Mouse (Mus musculus) layer of hippocampus, postnatal 25 days (tissue): ENCODE results near the gene Necab2. TPM values are rescaled to one million over a fixed set of nuclear protein-coding genes. Genes with fewer than 3 reads are reported as not detected.

Source experiments
- DNase-seq, 2 experiments: peaks; one replicate each; pipeline ENCODE4 v3.0.0; 2022; ENCODE audit warnings: mixed read lengths in 2 of 2, low spot score in 1 of 2; ENCODE audit errors: extremely low spot score in 1 of 2
- total RNA-seq, 2 experiments: library from RNA; stranded (reverse); gene quantifications; 2 replicates each; pipeline ENCODE4 v1.2.3; 2021

The Necab2 gene
- total RNA-seq, 2 experiments from 2014 or later, result 101 to 115 TPM

- no peak for DNase-seq
These were observed 1.3 kb downstream of the Necab2 start for GRCm38 (mm10) chr8:119447781-119448170.

- DNase-seq, result no peak
These were observed 3.1 kb downstream of the Necab2 start for GRCm38 (mm10) chr8:119449627-119450026.

GRCm38 (mm10) chr8:119451131-119451530, 4.6 kb downstream of the Necab2 start:
- no peak for DNase-seq

DNA sequence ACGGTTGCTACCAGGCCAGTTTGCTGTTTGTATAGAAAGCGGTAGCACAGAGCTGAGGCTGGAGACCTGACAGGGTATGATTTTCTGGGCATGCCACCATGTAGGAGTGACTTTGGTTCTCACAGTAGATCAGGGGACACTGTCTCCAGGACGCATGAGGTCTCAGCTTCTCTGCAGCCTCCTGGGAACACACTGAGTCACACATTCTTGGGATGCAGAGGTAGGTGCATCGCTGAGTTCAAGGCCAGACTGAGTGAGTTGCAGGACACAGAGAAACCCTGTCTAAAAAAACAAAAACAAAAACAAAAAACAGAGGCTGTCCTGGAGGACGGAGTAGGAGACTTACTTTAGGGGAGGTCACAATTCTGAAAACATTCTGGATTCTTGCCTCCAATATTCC, 6.4 kb downstream of the Necab2 start:
- DNase-seq, result no peak

- DNase-seq, result no peak
These were observed 9.5 kb downstream of the Necab2 start for GRCm38 (mm10) chr8:119456045-119456444.

DNA sequence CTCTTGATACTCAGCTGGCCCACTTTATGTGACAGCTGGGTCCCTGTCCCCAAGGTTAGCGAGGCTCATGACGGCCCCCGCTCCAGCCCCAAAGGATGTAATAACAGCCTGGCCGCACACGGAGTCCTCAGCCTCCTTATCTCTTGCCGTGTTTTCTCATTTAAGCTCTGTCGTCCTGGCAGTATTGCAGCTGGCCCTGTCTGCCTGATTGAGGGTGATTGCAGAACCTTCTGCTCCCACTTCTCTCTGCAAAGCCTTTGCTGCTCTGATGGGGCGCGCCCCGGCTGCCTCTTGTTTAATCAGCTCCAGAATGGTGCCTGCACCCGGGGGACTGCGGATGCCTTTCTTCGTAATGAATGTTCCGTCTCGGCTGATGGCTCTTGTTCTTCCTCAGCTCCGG, 13.2 kb downstream of the Necab2 start:
- DNase-seq, result no peak

DNA sequence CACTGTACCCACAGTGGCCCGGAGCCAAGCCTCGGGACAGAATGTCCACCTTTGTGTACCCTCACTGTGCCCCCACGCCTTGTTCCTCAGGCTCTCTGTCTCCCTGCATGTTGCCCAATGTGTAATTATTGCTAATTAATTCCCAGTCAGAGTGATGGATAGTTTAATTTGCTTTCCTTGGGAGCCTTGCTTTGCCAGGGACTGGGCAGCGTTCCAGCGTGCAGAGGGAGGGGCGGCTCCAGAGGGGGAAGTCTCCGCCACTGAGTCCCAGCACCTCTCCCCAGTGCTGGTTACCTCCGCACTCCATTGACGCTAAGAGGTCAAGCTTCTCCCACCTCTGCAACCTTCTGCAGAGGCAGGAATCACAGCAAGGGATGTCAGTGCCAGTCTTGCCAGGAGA, 14.8 kb downstream of the Necab2 start:
- DNase-seq, result no peak

GRCm38 (mm10) chr8:119463709-119464108, 17.2 kb downstream of the Necab2 start:
- no peak for DNase-seq

DNA sequence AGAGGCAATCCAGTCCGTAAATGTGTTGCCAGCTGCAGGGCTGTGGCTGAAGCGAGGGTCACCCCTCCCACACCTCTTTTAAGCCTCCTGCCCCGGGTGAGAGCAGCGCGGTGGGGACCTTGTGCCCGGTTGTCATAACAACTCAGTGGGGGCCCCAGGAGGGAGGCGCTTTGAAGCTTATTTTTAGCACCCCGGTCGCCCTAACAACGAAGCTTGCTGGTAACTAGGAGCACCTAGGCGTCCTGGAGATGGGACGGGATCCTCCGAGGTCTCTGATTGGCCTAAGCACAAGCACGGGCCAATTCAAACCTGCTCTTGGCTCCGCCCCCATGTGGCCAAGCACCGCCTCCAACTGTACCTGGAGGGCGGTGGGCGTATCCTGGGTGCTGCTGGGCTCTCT, 19.6 kb downstream of the Necab2 start:
- no peak for DNase-seq

DNA sequence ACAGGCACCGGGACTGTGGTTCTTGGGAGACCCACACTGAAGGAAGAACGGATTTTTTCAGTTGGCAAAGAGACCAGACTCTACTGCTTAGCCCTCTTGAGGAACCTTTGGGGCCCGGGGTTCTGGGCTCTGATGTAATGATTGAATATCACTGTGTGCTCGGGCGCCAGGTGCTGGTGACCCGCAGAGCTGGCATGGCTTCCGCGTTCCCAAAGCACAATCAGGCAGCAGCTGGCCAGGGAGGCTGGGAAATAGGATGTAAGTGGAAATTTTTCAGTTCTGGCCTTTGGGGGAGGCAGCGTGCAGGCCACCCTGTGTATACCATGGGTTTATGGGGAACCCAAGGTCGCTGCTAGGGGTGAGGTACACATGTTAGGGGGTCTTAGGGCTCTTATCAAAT, 20.3 kb downstream of the Necab2 start:
- DNase-seq, result no peak

DNA sequence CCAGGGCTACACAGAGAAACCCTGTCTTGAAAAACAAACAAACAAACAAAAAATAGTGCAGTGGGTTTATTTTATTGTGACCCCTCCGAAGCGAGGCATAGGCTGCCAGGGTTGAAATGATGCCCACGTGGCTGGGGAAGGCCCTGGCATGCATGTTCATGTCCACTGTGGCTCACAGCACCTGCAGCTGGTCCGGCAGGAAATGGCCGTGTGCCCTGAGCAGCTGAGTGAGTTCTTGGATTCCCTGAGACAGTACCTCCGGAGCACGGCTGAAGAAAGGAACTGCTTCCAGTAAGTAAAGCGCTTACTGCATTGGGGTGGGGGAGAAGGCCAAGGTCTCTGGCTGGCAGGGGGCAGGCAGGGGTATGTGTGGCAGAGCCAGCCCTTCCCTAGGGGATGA, 21.6 kb downstream of the Necab2 start:
- no peak for DNase-seq

DNA sequence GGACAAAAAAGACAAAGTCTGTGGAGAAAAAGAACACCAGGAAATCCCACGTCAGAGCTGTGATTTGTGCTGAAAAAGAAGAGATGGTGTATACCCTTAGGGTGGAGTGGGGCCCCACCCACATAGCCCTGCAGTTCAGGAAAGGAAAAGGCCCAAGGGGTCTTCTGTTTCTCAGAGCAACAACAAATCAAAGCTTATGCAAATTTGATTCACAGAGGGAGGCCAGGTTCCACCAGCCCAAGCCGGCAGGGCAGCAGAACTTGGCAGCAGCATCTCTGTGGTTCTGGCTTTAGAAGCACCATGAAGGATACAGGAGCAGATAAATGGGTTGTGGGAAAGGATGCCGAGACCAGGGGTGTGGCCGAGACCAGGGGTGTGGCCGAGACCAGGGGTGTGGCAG, 32.2 kb downstream of the Necab2 start:
- no peak for DNase-seq

- DNase-seq, result no peak
These were observed 37.8 kb downstream of the Necab2 start for GRCm38 (mm10) chr8:119484145-119484896.

DNA sequence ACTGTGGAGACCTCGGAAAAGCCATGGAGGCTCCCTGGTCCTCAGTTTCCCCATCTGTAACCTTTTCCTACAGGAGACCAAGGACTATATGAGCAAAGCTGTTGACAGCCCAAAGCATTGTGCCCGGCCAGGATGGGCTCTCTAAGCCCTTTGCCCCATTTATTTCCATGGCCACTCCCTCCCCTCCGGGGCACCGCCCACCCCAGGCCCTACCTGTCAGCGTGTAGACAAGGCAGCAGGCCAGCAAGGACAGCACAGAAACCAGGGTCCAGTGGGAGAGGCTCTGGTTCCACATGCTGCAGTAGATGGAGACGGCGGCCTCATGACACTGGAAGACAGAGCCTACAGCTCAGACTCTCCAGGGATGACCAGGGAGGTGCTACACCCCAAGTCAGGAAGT, 40.6 kb downstream of the Necab2 start:
- no peak for DNase-seq

DNA sequence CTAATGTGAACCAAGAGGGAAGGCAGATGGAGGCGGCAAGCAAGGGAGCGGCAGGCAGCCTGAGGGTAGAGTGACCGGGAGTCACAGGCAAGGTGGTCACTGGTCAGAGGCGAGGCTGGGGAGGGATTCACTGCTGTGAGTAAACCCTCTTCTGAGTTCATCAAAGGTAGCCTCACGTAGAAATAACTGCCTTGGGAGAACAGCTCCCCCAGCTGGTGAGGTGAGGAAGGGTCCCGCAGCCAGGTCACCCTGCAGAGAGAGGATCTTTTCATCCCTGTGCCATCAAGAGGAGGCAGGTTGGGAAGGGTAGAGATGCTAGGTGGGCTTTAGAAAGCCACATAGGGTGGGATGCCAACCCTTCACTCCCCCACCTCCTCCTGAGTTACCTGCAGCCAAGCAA, 50.3 kb downstream of the Necab2 start:
- DNase-seq, result peak; percentile 30 to 60

DNA sequence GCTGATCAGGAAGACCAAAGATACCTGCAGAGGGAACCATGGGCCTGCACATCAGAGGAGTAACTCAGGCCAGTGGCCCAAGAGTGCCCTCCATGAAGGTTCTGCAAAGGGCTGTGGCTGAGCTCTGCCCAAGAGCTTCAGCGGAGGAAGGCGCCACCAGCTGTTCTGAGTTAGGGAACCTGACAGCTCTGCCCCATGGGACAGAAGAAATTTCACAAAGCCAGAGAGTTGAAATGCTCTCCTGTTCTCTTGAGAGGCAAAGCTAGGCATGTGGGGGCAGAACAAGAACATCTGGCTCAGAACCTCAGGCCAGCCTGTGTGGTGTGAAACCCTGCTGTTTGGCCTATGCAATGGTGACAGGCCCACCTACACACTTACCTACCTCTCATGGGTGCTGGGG, 53.3 kb downstream of the Necab2 start:
- no peak for DNase-seq

GRCm38 (mm10) chr8:119501598-119501997, 55.1 kb downstream of the Necab2 start, which contains the start of gene Slc38a8:
Slc38a8 (minus strand) TSS chr8:119501698.
- DNase-seq, result no peak

DNA sequence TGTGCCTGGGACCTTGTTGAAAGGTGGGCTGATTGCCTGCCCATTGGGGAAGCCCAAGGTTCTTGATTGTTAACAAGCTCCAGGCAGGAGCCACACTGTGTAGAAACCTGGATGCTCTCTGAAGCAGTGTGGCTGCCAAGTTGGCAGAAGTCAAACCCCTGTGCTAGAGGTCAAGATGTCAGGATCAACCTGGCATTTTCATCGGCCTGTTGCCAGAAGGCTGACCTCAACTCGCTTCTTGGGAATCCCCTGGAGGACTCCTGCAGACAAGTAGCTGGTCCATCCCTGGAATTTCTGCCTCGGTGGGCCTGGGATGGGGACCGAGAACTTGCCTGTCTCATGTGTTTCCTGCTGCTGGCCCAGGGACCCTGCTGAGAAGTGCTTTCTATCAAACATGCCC, 55.6 kb downstream of the Necab2 start:
- no peak for DNase-seq

DNA sequence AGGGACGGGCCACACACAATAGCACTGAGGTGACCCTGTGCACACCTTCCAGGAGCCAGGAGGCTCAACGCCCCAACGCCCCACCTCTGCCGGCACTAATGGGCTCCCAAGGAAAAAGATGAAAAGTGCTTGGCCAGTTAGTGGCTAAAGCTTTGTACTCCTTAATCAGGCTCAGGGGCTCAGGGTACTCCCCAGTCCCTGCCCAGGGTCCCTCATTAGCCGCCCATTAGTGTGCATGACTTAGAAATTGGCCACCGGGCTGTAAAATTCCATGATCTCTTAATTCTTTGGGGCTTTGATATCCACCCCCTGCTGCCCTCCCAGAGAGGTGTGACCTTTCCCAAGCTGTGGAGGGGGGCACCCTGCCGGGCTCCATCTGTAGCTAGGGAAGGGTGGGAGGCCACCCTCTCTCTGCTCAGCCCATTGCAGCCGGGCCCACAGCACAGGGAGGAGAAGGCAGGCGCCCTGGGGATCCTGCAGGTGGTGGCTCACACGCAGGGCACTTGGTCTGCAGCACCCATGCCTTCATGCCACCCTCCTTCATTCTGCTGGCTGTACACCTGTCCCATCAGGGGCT, 56.8 kb downstream of the Necab2 start:
- DNase-seq, result no peak

DNA sequence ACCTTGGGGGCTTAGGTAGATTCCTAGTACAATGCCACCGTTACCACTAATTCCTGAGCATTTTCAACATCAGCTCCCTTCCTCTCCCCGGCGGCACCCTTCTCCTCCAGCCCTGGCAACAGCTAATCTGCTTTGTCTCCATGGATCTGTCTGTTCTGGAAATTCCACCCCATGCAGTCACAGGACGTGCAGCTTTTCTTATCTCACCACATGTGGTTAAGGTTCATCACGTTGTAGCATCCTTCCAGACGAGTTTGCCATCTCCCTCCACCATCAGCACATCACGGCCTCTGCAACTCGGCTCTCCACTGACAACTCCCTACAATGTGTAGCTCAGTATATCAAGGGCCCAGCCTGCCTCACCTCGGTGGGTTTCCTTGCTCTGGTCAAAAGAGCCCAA, 59.0 kb downstream of the Necab2 start:
- DNase-seq, result no peak

DNA sequence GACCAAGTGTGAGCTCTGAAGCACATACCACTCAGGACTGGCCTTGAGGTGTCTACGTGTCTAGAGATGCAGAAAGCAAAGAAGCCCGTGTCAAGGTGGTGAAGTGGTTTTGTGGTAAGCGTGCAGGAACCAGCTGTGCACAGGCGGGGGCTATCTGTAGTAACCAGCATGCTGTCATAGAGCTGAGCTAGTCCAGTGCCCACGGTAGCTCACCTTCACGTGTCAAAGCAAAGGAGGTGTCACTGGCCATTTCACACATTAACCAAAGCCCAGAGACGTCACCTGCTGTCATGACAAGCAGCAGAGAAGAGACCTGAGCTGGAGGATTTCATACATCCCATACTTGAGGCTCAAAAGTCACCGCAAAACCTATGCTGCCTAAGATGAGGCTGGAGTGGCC, 59.6 kb downstream of the Necab2 start:
- no peak for DNase-seq

GRCm38 (mm10) chr8:119510471-119510870, 64.0 kb downstream of the Necab2 start:
- no peak for DNase-seq
